Mouse (Mus musculus) adrenal gland, postnatal 10 days (tissue): ENCODE measurements around the gene Trnau1ap. TPM values are rescaled to one million over a fixed set of nuclear protein-coding genes. Genes with fewer than 3 reads are reported as not detected.
"Not testable (repeated sequence)": the region's sequence is repeated elsewhere in the genome, so short reads cannot be mapped to it uniquely, and the experiment has no call there.

Experiments
- DNase-seq: peaks from one replicate; pipeline ENCODE4 v3.0.0; 2021; ENCODE audit warnings: mixed read lengths
- total RNA-seq, 2 experiments: library from RNA; stranded (reverse); gene quantifications; 2 replicates each; pipeline ENCODE4 v1.2.3; 2021

Trnau1ap gene
- total RNA-seq, 2 experiments from 2014 or later, result 35.3 to 43.3 TPM

DNA sequence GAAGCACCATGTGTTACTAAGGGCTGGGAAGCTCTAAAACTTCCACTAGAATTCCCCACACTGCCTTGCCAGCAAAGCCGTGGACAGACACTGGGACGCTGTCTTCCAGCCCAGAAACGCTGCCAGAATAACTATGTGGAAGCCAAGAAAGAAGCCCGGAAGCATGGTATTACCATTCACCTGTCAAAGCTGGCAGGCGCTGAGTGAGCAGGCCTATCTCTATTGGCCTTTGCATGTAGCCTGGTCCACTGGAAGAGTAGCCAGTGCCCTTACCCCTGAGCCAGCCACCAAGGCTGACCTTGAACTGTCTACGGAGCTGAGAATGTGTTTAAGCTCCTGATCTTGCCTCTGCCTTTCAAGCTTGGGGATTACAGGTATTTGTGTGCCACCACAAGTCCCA is 27.9 kb downstream of the Trnau1ap start:
- DNase-seq, result peak; percentile 38

DNA sequence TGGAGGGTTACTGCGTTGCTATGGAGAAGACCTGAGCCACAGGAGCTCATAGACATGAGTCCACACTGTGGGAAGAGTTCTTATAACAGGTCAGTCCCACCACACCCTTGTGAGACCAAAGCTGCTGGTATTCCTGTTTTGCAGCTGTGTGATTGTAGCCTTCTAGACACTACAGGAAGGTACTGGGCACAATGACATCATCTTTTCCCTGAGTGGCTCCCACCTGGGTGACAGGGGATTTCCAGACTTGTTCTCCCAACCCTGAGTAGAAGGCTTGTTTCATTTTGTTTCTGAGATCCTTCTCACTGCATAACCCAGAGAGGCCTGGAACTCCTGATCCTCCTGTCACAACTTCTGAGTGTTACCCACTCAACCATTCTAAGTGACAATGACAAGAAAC is 29.5 kb downstream of the Trnau1ap start:
- no peak for DNase-seq

DNA sequence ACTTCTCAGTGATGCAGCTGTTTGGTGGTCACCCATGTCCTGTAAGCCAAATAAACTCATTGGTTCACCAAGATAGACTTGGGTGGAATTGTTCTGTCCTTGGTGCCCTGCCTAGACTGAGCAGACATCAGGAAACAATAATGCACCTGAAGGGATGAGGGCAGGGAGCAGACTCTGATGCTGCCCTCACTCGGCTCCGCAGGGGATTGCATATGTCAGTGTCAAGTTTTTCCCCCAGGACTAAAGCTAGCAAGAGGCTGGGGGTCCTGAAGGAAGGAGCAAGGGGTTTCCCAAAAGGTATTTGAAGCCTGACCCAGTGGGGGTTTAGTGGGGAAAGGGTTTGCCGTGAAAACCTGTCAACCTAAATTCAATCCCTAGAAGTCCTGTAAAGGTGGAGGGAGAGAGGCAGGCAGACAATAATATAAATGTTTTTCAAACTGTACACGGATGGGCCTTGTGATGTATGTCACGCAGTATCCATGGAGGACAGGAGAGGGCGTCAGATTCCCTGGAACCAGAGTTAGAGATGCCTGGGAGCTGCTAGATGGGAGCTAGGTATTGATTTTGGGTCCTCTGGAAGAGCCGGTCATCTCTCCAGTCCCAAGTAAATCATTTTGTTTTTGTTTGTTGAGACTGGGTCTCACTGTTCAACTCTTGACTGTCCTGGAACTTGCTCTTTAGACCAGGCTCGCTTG is 33.5 kb downstream of the Trnau1ap start:
- DNase-seq, result no peak

DNA sequence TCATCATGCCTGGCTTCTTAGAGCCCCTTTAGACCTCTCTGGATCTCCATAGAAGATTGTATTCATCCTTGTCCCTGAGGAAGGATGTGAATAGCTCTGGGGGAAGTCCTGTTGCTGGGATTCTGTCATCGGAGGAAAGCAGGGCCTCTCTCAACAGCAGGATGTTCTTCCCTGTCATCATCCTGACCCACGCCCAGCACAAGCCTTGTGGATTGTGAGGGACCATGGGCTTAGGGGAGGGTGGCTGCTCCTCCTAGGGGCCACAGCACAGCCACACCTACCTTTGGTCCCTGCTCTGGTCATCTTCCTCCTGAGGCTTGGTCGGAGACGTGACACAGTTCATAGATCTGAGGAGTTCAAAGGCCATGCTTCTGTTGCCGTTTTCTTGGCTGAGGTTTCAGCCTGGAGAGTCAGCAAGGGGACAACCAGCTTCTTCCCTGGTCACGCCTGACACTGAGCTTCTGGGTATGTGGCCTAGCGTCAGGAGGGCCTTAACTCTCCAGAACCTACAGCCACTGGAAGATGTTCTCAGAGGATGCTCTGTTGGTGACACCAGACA is 35.6 kb downstream of the Trnau1ap start:
- DNase-seq, result no peak

GRCm38 (mm10) chr4:132292988-132293387 is 36.4 kb downstream of the Trnau1ap start:
- peak; percentile 80 for DNase-seq

- no peak for DNase-seq
Measured at GRCm38 (mm10) chr4:132291624-132292335, 37.6 kb downstream of the Trnau1ap start.

GRCm38 (mm10) chr4:132291056-132291455 is 38.3 kb downstream of the Trnau1ap start:
- DNase-seq, result no peak

DNA sequence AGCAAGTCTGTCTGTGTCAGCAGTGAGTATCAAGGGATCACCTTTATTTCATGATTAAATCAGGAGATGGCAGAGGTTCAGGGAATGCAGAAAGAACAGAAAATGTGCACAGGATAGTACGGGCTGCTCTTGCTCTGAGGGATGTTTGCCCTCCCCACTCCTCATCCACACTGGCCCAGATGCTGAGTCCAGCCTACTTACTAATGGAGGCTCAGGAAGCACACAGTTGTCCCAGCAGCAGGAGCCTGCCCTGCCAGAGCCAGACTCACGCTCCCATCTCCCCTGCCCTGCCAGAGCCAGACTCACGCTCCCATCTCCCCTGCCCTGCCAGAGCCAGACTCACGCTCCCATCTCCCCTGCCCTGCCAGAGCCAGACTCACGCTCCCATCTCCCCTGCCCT is 40.5 kb downstream of the Trnau1ap start:
- not testable (repeated sequence) for DNase-seq

- DNase-seq, result no peak
Measured at GRCm38 (mm10) chr4:132275949-132276348, 53.4 kb downstream of the Trnau1ap start.

DNA sequence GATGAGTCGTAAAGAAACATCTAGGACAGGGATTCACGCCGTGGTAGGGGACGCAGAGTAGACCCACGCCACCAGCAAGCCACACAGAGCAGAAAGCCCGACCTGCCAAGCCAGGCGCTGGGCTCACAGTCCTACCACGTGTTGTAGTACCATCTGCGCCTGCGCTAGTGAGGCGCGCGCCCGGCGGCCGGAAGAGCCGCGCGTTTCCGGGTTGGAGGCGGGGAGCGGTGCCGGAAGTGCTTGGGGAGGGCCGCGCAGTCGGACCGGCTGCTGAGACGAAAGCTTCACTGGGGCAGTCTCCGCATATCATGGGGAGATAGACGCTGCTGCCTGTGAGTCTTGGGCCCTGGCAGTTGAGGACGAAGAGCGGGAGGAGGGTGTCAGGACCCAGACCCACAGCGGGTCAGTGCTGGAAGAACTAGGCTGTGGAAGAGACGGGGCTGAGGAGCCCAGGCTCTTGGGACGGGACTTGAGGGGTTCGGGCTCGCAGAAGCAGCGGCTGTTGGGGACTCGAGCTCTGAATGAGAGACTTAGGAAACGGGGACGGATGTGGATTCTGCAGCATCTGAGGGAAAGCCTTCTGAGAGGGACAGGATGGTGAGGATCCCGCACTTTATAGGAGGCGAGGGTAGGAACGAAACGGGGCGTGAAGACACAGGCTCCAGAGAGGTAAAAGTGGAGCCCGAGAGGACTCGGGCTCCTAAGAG is 55.0 kb downstream of the Trnau1ap start, which contains the start of gene Taf12:
Gene Taf12, plus strand, starts transcription at position 220 of the 707 bp plus-strand sequence.
- DNase-seq, result peak; percentile 94

DNA sequence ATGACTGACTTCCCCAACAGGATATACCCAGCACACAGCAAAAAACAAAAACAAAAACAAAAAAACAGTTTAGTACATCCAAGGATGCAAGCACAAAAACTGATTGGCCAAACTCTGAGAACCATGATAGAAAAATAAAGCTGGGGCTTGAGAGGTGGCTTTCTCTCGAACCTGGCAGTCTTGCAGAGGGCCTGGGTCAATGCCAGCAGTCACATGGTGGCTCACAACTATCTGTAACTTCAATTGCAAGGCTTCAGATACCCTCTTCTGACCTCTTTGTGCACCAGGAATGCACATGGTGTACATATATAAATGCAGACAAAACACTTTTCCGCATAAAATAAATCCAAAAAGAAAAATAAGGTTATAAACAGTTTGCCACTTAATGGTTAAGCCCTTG is 56.2 kb downstream of the Trnau1ap start:
- peak; percentile 58 for DNase-seq

DNA sequence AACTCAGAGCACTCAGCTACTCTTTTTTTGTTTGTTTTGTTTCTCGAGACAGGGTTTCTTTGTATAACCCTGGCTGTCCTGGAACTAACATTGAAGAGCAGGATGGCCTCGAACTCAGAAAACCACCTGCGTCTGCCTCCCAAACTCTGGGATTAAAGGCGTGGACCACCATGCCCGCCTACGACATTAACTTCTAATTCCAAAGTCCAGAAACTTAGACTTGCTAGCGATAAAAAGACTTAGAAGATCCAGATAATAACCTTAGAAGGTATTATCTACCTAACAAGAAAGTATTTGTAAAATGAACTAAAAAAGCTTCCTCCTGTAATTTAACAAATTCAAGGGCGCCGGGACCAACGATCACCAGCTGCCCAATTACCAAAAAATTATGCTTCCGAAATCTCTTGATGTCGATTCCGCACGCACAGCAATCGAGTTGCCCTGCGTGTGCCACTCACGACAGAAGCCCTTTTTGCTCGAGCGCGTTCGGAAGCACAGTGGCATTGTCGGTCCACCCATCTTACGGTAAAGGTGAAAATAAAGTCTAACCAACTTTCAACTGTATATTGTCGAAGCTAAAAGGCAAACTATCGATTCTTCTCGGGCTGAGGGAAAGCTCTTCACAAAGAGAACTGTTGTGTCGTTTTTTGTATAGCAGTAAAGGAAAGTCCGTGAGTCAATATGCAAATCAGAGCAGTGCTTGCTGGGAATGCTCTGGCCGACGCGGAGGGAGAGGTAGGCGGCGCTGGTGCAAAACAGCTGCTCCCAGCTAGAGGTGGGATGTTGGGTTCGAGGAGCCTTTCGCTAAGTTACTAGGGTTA is 59.4 kb downstream of the Trnau1ap start:
- DNase-seq, result peak; percentile 89

- DNase-seq, result no peak
Measured at GRCm38 (mm10) chr4:132268871-132269739, 60.2 kb downstream of the Trnau1ap start.

- no peak for DNase-seq
Measured at GRCm38 (mm10) chr4:132266835-132267349, 62.4 kb downstream of the Trnau1ap start.

- DNase-seq, result no peak
Measured at GRCm38 (mm10) chr4:132263313-132263712, 66.0 kb downstream of the Trnau1ap start.

- DNase-seq, result no peak
Measured at GRCm38 (mm10) chr4:132262358-132262616, 67.1 kb downstream of the Trnau1ap start.
